Mouse (Mus musculus): Measurements from ENCODE around the gene Fbxw24.
"Not testable (repeated sequence)": the region's sequence is repeated elsewhere in the genome, so short reads cannot be mapped to it uniquely, and the experiment has no call there.

The Fbxw24 gene

DNA sequence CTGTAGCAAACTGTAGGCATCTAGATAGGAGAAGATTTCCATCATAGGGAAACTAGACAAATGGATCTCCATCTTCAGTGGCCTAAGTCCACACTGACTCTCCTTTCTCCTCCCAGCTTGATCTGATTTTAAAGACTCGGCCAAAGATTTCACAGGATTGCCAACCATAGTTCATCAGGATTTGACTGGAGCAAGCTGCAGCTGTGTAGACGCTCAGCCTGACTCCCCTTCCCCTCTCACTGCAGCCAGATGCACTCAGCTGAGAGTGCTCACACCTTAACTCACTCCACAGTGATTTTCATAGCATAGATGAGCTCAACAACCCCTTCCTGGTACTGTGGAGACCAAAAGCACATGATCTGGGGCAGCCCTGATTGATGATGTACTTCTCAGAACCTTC is at the start of gene Fbxw24:
Gene Fbxw24, minus strand, starts transcription at position 101 of the 400 bp plus-strand sequence.
- DNase-seq (ENCODE audit: inconsistent age in 2 of 2, low spot score in 1 of 2), result not testable (repeated sequence)

DNA sequence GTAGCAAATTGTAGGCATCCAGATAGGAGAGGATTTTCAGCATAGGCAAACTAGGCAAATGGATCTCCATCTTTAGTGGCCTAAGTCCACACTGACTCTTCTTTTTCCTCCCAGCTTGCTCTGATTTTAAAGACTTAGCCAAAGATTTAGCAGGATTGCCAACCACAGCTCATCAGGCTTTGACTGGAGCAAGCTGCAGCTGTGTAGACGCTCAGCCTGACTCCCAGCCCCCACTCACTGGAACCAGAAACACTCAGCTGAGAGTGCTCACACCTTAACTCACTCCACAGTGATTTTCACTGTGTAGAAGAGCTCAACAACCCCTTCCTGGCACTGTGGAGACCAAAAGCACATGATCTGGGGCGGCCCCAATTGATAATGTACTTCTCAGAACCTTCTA is 38.7 kb upstream of the Fbxw24 start, which contains the start of gene Fbxw25:
Gene Fbxw25, minus strand, starts transcription at position 101 of the 400 bp plus-strand sequence.
- DNase-seq (ENCODE audit: inconsistent age in 2 of 2, low spot score in 1 of 2), result not testable (repeated sequence)

DNA sequence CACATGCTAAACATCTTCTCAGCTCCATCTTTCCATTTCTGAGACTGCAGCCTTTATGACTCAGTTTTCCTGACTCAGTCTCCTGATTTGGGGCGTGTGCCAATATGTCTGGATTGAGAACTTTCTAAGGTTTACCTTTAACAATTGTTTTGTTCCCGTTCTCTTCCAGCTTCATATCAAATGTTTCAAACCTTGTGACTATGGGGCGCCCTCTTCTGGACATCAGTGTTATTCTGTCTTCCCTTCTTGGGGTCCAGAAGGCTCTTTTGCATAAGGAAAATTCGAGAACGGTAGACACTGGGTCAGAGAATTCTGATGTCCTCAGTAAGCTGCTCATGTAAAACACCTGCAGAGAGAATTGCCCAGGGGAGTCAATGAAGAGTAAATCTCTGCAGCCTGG is 19.0 kb downstream of the Fbxw24 start:
- peak; percentile 37 to 82 for DNase-seq (ENCODE audit: inconsistent age in 2 of 2, low spot score in 1 of 2)

DNA sequence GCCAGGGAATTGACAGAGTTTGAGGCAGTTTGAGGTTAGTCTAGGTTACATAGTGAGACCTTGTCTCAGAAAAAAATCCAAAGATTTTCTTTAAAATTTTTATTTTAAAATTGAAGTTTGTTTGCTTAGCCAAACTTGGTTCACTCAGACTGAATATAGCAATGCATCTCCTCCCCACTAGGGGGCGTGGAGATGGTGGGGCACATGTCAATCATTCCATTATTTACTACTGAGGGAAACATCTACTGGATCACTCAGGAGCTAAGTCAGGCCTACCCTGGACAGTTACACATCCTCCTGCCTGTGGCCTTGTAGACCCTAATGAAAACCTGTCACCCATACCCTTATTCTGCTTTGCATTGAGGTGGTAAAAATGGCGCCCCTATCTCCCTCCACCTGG is 23.7 kb downstream of the Fbxw24 start:
- DNase-seq (ENCODE audit: inconsistent age in 2 of 2, low spot score in 1 of 2), result not testable (repeated sequence)

DNA sequence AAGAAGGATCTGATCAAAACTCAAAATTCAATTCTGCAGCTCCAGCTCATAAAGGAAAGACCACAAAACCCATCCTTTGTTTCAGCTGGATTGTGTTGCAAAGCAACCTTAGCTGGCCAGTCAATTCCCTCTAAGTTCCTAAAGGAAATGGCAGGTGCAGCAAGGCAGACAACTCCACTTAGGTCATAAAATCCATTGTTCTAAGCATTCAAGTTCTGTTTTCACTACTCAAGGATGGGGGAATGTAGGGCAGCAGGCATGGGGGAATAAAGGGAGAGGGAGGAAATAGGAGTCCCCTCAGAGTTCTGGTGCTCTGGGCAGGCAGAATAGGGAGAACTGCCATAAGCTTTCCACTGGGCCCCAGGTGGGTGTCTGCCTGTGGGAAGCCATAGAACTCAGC is 28.6 kb downstream of the Fbxw24 start:
- no peak for DNase-seq (ENCODE audit: inconsistent age in 2 of 2, low spot score in 1 of 2)

DNA sequence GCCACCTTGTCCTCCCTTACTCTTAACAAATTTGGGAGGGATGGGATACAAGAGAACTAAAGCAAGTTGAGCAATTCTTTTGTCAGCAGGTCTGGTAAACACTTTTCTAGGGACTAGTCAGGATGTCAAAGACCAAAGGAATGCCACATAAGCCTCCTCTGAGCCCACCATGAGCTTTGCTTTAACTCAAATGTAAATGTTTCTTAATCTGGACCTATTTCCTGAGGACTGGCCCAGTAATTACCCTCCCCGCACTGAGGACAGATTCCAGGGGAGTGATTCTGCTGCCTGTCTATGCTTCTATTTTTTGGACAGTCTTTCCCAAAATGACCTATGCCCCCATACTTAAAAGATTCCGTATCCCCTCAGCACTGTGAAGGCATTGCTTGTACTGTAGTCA is 31.0 kb downstream of the Fbxw24 start:
- DNase-seq (ENCODE audit: inconsistent age in 2 of 2, low spot score in 1 of 2), result no peak

DNA sequence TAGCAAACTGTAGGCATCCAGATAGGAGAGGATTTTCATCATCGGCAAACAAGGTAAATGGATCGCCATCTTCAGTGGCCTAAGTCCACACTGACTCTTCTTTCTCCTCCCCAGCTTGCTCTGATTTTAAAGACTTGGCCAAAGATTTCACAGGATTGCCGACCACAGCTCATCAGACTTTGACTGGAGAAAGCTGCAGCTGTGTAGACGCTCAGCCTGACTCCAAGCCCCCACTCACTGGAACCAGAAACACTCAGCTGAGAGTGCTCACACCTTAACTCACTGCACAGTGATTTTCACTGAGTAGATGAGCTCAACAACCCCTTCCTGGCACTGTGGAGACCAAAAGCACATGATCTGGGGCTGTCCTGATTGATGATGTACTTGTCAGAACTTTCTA is 57.7 kb downstream of the Fbxw24 start, which contains the start of gene Fbxw15:
Gene Fbxw15, minus strand, starts transcription at position 101 of the 400 bp plus-strand sequence.
- DNase-seq (ENCODE audit: inconsistent age in 2 of 2, low spot score in 1 of 2), result not testable (repeated sequence)

DNA sequence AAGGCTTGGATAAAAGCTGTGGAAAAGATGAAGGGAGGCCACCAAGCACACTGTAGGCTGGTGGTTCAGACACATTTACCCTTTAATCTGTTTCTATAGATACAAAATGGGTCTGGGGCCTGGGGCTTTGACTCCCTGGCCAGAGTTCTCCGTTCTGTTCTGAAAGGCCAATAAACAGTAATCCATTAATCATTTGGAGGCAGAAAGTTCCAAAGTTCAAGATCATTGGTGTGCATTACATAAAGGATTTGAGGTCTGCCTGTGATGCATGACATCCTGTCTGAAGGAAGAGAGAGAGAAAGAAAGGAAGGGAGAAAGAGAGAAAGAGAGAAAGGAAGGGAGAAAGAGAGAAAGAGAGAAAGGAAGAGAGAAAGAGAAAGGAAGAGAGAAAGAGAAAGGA is 60.3 kb downstream of the Fbxw24 start:
- DNase-seq (ENCODE audit: inconsistent age in 2 of 2, low spot score in 1 of 2), result no peak

DNA sequence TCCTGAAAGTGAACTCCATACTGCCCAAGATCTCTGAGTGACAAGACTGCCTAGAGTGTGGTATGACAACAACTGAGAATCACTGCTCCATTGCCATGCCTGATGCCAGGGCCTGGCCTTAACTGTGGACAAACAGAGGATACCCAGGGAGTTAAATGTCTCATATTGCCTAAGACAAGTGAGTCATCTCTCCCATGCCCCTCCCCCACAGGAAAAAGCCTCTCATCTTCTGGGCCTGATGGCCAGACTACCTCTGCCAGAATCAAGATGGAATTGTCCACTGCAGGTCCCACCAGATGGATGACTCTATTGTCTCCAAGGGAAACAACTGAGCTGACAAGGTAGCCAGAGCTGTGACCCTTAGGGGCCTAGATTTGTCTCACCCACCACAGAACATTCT is 63.8 kb downstream of the Fbxw24 start:
- peak; percentile 22 to 66 for DNase-seq (ENCODE audit: inconsistent age in 2 of 2, low spot score in 1 of 2)

DNA sequence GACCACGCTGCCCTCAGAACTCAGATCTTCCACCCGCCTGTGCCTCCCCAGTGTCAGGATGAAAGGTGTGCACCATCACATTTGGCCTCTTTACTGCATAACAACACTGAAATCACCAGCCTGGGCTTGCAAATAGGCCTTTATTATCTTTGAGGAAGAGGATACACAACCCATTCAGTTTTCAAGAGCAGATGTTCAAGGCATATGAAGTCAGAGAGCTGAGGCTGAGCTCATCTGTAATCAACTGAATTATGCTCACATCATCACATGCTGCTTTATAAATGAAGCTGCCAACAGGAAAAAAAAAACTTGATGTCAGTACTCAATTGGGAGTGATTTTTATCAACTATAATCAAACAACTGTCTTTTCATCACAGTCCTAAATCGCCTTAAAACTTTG is 73.4 kb downstream of the Fbxw24 start:
- no peak for DNase-seq (ENCODE audit: inconsistent age in 2 of 2, low spot score in 1 of 2)
